Mouse (Mus musculus) urinary bladder, postnatal 25 days (tissue): ENCODE measurements around the gene Ctsa.

Source experiments
- DNase-seq: peaks from one replicate; pipeline ENCODE4 v3.0.0; 2022; ENCODE audit warnings: low spot score

The Ctsa gene

GRCm38 (mm10) chr2:164804533-164805331, 27.9 kb upstream of the Ctsa start, which contains the start of the genes Acot8 and Zswim3:
Gene Acot8 (minus strand): TSS chr2:164804882.
Gene Zswim3 (plus strand): TSS chr2:164805098.
- peak; percentile 95 for DNase-seq

GRCm38 (mm10) chr2:164805332-164805718, 27.3 kb upstream of the Ctsa start:
- DNase-seq, result no peak

- DNase-seq, result no peak
Measured at GRCm38 (mm10) chr2:164806614-164807013, 26.1 kb upstream of the Ctsa start.

GRCm38 (mm10) chr2:164813557-164813956, 19.1 kb upstream of the Ctsa start:
- no peak for DNase-seq

- no peak for DNase-seq
Measured at GRCm38 (mm10) chr2:164815348-164815747, 17.3 kb upstream of the Ctsa start.

- no peak for DNase-seq
Measured at GRCm38 (mm10) chr2:164815821-164816220, 16.9 kb upstream of the Ctsa start.

- no peak for DNase-seq
Measured at GRCm38 (mm10) chr2:164817206-164817605, 15.5 kb upstream of the Ctsa start.

GRCm38 (mm10) chr2:164817703-164818102, 15.0 kb upstream of the Ctsa start:
- DNase-seq, result no peak

GRCm38 (mm10) chr2:164821060-164821459, 11.6 kb upstream of the Ctsa start:
- DNase-seq, result no peak

- DNase-seq, result peak; percentile 100
Measured at GRCm38 (mm10) chr2:164822636-164823165, 10.0 kb upstream of the Ctsa start, which contains the start of gene Zswim1. Gene Zswim1 (plus strand): TSS chr2:164822686.

GRCm38 (mm10) chr2:164823181-164823585, 9.5 kb upstream of the Ctsa start:
- DNase-seq, result no peak

GRCm38 (mm10) chr2:164823969-164824368, 8.7 kb upstream of the Ctsa start:
- no peak for DNase-seq

GRCm38 (mm10) chr2:164825521-164825920, 7.2 kb upstream of the Ctsa start:
- no peak for DNase-seq

- DNase-seq, result no peak
Measured at GRCm38 (mm10) chr2:164827146-164827850, 5.4 kb upstream of the Ctsa start.

GRCm38 (mm10) chr2:164828437-164828836, 4.2 kb upstream of the Ctsa start, which contains the start of gene Spata25:
Gene Spata25 (minus strand): TSS chr2:164828537.
- no peak for DNase-seq

GRCm38 (mm10) chr2:164829090-164829489, 3.6 kb upstream of the Ctsa start:
- no peak for DNase-seq

- DNase-seq, result no peak
Measured at GRCm38 (mm10) chr2:164831029-164831428, 1.6 kb upstream of the Ctsa start.

- DNase-seq, result no peak
Measured at GRCm38 (mm10) chr2:164832032-164832747, 483 bp upstream of the Ctsa start.

- DNase-seq, result peak; percentile 89
Measured at GRCm38 (mm10) chr2:164833314-164833959, 764 bp downstream of the Ctsa start, which contains the start of gene Neurl2. Gene Neurl2 (minus strand): TSS chr2:164833456.

- no peak for DNase-seq
Measured at GRCm38 (mm10) chr2:164834531-164834930, 1.9 kb downstream of the Ctsa start.

GRCm38 (mm10) chr2:164835164-164835563, 2.5 kb downstream of the Ctsa start:
- DNase-seq, result no peak

GRCm38 (mm10) chr2:164845782-164846181, 13.1 kb downstream of the Ctsa start:
- no peak for DNase-seq
